Mouse (Mus musculus) R1 (cell line): ENCODE measurements at regions not wholly inside any gene's neighbourhood (a gene's known extent, or its start where the extent isn't known, plus 50 kb on each side); places are given as distances from the start of the nearest gene placed in this dataset.
A peak's percentile ranks its signal among the peaks of the same experiment; 100 is the strongest.
"Not testable (repeated sequence)": the region's sequence is repeated elsewhere in the genome, so short reads cannot be mapped to it uniquely, and the experiment has no call there.

Experiments used
- DNase-seq: peaks from one replicate; pipeline ENCODE4 v3.0.0-alpha.2; 2018; ENCODE audit warnings: low read depth, low spot score

GRCm38 (mm10) chr1:160843671-160844070 is 50.7 kb upstream of the Rabgap1l start:
- DNase-seq, result peak; percentile 50

DNA sequence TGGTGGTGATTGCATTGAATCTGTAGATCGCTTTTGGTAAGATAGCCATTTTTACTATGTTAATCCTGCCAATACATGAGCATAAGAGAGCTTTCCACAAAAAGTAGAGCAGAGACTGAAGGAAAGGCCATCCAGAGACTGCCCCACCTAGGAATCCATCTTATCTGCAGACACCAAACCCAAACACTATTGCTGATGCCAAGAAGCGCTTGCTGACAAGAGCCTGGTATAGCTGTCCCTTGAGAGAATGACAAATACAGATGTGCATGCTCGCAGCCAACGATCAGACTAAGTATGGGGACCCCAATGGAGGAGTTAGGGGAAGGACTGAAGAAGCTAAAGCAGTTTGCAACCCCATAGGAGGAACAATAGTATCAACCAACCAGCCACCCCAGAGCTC is 51.7 kb upstream of the Rabgap1l start:
- DNase-seq, result not testable (repeated sequence)

- no peak for DNase-seq
These were observed 55.5 kb upstream of the Rc3h1 start for GRCm38 (mm10) chr1:160850674-160851073.

GRCm38 (mm10) chr1:160854410-160854809 is 51.8 kb upstream of the Rc3h1 start:
- no peak for DNase-seq

GRCm38 (mm10) chr1:160855411-160855810 is 50.8 kb upstream of the Rc3h1 start:
- DNase-seq, result no peak

DNA sequence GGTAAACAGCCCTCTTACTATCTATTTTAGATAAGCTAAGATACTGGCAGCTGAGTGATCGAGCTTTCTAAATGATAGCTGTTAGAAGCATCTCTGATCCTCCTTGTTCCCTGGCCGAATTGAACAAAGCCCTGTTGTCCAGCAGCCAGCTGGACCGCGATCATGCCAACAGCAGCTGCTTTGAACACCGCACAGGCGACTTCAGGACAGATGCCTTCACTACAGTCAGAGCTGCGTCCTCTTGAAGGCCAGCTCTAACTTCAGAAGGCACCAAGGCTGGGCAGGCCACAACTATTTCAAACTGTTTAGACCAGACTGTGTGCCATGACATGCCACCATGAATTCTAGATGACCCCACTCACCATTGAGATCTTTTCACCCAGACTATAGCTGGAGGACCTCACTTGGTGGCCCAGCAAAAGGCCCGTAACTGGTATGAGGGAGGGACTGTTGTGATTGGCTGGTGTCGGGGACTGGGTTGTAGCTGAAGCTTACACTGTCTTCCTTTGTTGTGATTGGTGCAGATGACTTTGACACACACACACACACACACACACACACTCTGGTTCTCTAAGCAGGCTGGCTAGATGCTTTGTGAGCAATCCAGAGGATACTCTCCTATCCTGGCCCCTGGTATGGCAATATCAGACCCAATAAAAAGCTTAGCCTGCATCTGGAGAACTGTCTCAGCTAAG is 50.1 kb upstream of the Rc3h1 start:
- no peak for DNase-seq
